Comparison of ENCODE assay signal across 16 mouse cellular contexts in the genomic region with DNA sequence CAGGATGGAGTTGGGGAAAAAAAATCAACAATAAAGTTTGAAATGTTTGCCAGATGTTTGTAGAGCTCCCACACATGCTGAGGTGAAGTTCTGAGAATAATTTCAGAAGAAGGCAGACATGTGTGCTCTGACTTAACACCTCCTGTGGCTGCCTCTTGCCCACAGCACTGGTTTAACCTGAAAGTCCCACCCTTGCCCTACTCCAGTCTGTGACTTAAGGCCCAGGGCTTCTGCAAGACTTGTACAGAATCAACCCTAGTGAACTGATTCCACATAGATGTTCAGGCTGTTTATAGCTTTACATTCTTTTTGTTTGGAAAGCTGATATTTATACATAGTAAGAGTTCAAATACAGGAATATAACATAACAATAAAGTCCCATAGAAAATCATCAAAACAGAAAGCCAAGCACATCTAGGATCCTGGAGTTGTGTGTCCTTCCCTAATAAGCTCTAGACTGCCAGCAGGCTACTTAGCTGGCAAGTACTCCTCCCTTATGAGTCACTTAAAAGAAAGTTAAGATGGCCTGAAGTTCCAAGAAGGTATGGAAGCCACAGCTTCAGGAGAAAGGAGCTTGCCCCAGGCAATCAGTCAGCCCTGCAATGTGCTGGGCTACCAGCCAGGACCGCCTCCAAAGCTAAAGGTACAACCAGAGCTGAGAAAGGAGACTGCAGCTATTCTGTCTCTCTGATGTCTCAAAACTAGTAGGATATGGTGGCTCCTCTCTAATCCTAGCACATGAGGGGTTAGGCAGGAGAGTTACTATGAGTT. TPM values are rescaled to one million over a fixed set of nuclear protein-coding genes. Genes with fewer than 3 reads are reported as not detected.
DNase-seq lines count a peak whose midpoint lies in the region; ATAC-seq lines count a peak whose summit lies in the region.
"Had no signal": no experiment of that assay in that cellular context is flagged by ENCODE, and none has a peak within 500 bp of the region (broad histone marks: within the 10 kb centered on the region; RNA-seq: fewer than 3 reads in every experiment).

No protein-coding gene starts in this region.

- peak; percentile 45 for DNase-seq in kidney, adult 11 months
- DNase-seq in 3134 (ENCODE audit: extremely low read depth, insufficient read length, low spot score) (peak; percentile 66), 3T3-L1 (ENCODE audit: low read depth, low spot score) (peak; percentile 99)
- DNase-seq in fat pad, adult 2 months (ENCODE audit: extremely low read depth, low read depth, low spot score): peak; percentile 96
- no peak for DNase-seq in thymus, postnatal 14 days
- no peak for DNase-seq in cerebellum, adult 9-11 months
- no peak for DNase-seq in cerebellum, adult 18-20 months
- DNase-seq: cerebellum, adult 11-12 months; gastrocnemius, postnatal 25 days; lung, postnatal 36 days; thymus, postnatal 25 days had no signal

- no peak for ATAC-seq in kidney, embryonic 14.5 days (ENCODE audit: low FRiP score, low TSS enrichment)
- ATAC-seq: hindbrain, postnatal 0 days had no signal

- no peaks in the 10 kb centered on the region for H3K9me3 ChIP-seq in kidney, embryonic 14.5 days (ENCODE audit: control insufficient read depth, low read length)
- H3K9me3 ChIP-seq: embryonic facial prominence, embryonic 12.5 days; liver, embryonic 15.5 days had no signal

- 84% methylated on average over 1 of the region's 1 CpGs for WGBS in kidney, embryonic 14.5 days

- H3K36me3 ChIP-seq in kidney, embryonic 14.5 days (ENCODE audit: control insufficient read depth, insufficient read depth, low read length): no peaks in the 10 kb centered on the region
- H3K36me3 ChIP-seq: embryonic facial prominence, embryonic 12.5 days; liver, embryonic 15.5 days had no signal

- no peak overlapping the region for H3K9ac ChIP-seq in kidney, embryonic 14.5 days (ENCODE audit: low read depth, low read length)
- H3K9ac ChIP-seq: embryonic facial prominence, embryonic 12.5 days; liver, embryonic 15.5 days had no signal

- no peak overlapping the region for H3K4me2 ChIP-seq in kidney, embryonic 14.5 days (replicated peaks; ENCODE audit: low read depth, low read length)
- H3K4me2 ChIP-seq: embryonic facial prominence, embryonic 12.5 days; liver, embryonic 15.5 days had no signal

- no peak overlapping the region for H3K27ac ChIP-seq in kidney, embryonic 14.5 days (ENCODE audit: low read depth, low read length)
- H3K27ac ChIP-seq: embryonic facial prominence, embryonic 12.5 days; hindbrain, postnatal 0 days; kidney, postnatal 0 days; liver, embryonic 15.5 days had no signal

- H3K27me3 ChIP-seq in kidney, embryonic 14.5 days (ENCODE audit: control insufficient read depth, insufficient read depth, low read length): no peaks in the 10 kb centered on the region
- H3K27me3 ChIP-seq: embryonic facial prominence, embryonic 12.5 days had no signal

- H3K4me3 ChIP-seq in kidney, embryonic 14.5 days (ENCODE audit: low read length): no peak overlapping the region
- H3K4me3 ChIP-seq: embryonic facial prominence, embryonic 12.5 days; liver, embryonic 15.5 days had no signal

- no peaks in the 10 kb centered on the region for H3K4me1 ChIP-seq in kidney, embryonic 14.5 days (ENCODE audit: control insufficient read depth, insufficient read depth, low read length)
- H3K4me1 ChIP-seq: embryonic facial prominence, embryonic 12.5 days had no signal

RNA-seq across cellular contexts. Expression of a gene that starts 24.4 kb away (rescaled TPM):
- 50.3 and 54.0 TPM in 2 replicates for polyA plus RNA-seq in kidney, embryonic 14.5 days (2014; fragmentation: Nextera tagmentation; extraction: Ambion mirVana)

RNA-seq across cellular contexts. Expression of a gene that starts 24.6 kb away (rescaled TPM):
- polyA plus RNA-seq in kidney, embryonic 14.5 days (2014; fragmentation: Nextera tagmentation; extraction: Ambion mirVana): 5.6 and 6.7 TPM in 2 replicates

Comparison
In these comparisons a context has a peak if more than half of its experiments do, and no peak if none do; other contexts are left out.
1. DNase-seq: peak in kidney, adult 11 months (single experiment), 3134 (single experiment), 3T3-L1 (single experiment) and fat pad, adult 2 months (single experiment); none in thymus, postnatal 14 days (single experiment), cerebellum, adult 9-11 months (single experiment) and cerebellum, adult 18-20 months (0 of 2).